Mouse (Mus musculus) embryonic facial prominence, embryonic 14.5 days (tissue): Measurements from ENCODE around the gene Dedd2. TPM values are rescaled to one million over a fixed set of nuclear protein-coding genes. Genes with fewer than 3 reads are reported as not detected.

Source experiments
- ATAC-seq: fragments of 200-750 bp; cut with Nextera tagmentation; 2 replicates; pipeline ENCODE4 v1.8.0; 2017; ENCODE audit warnings: low read depth, moderate number of reproducible peaks, moderate TSS enrichment
- DNase-seq: peaks from one replicate; pipeline ENCODE4 v3.0.0-alpha.2; 2015; ENCODE audit warnings: low spot score
- H3K27ac ChIP-seq: fragments of 300-500 bp; sonication (generic); replicated peaks from 2 replicates; pipeline ENCODE4 v1.5.1; 2014; ENCODE audit warnings: low read depth, mild to moderate bottlenecking, low read length, moderate library complexity
- H3K27me3 ChIP-seq: fragments of 300-500 bp; sonication (generic); replicated peaks from 2 replicates; pipeline ENCODE4 v1.6.1; 2014; ENCODE audit warnings: low read length; ENCODE audit not compliant: control insufficient read depth, insufficient read depth
- H3K36me3 ChIP-seq: fragments of 300-500 bp; sonication (generic); 2 replicates; pipeline ENCODE4 v1.6.1; 2014; ENCODE audit warnings: low read length, mixed read lengths; ENCODE audit not compliant: control insufficient read depth, insufficient read depth
- H3K4me1 ChIP-seq: fragments of 300-500 bp; sonication (generic); 2 replicates; pipeline ENCODE4 v1.6.1; 2014; ENCODE audit warnings: antibody characterized with exemption, low read length; ENCODE audit not compliant: control insufficient read depth, insufficient read depth
- H3K4me2 ChIP-seq: fragments of 300-500 bp; sonication (generic); 2 replicates; pipeline ENCODE4 v1.6.1; 2014; ENCODE audit warnings: low read depth, mild to moderate bottlenecking, low read length, moderate library complexity, mixed read lengths
- H3K4me3 ChIP-seq: fragments of 300-500 bp; sonication (generic); 2 replicates; pipeline ENCODE4 v1.5.1; 2014; ENCODE audit warnings: low read depth, mild to moderate bottlenecking, low read length
- H3K9ac ChIP-seq: fragments of 300-500 bp; sonication (generic); 2 replicates; pipeline ENCODE4 v1.6.1; 2014; ENCODE audit warnings: low read depth, mild to moderate bottlenecking, low read length, moderate library complexity, mixed read lengths
- H3K9me3 ChIP-seq: fragments of 300-500 bp; sonication (generic); 2 replicates; pipeline ENCODE4 v1.6.1; 2016; ENCODE audit warnings: low read length; ENCODE audit not compliant: control insufficient read depth
- WGBS: fragments of 180-500 bp; shearing (Covaris S2); extraction: QIAGEN DNeasy Blood & Tissue Kit; methylation state at CpG from one replicate; pipeline ENCODE4 v1.1.7; 2014; 5-methylcytosine and 5-hydroxymethylcytosine counted together
- polyA plus RNA-seq: library from polyadenylated mRNA; unstranded; fragments of >200 nt; fragmentation: Nextera tagmentation; extraction: Ambion mirVana; gene quantifications from 2 replicates; pipeline ENCODE4 v1.2.1, GENCODE M21; 2014

Gene Dedd2
- polyA plus RNA-seq, 1 experiment from 2014 or later = 9.4 TPM

DNA sequence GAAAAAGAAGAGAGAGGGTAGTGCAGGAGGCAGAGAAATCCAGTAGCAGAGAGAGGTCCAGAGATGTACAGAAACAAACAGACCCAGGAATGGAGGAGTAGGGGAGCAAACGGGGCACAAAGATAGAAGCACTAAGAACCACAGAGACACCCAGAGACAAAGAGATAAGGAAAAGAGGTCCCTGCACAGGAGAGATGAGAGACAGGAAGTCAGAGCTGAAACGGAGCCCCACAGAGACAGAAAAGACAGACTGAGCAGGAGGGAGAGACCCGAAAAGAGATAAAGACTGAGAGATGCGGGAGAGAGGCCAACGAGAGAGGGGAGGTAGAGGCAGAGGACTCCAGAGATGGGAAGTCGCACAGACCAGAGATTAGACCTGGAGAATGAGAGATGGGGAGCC, 39.9 kb downstream of the Dedd2 start:
- H3K9me3 ChIP-seq = no peaks in the 10 kb centered on the region
- ATAC-seq = no peak
- no peak for DNase-seq
- no peak overlapping the region for H3K4me3 ChIP-seq
- 3% methylated on average over 6 of the region's 6 CpGs for WGBS
- peaks cover 82% of the 10 kb centered on the region for H3K27me3 ChIP-seq
- no peak overlapping the region for H3K9ac ChIP-seq
- peaks cover 5% of the 10 kb centered on the region; the same call in 1 of the 2 replicates for H3K4me1 ChIP-seq
- no peaks in the 10 kb centered on the region for H3K36me3 ChIP-seq
- no peak overlapping the region for H3K27ac ChIP-seq
- H3K4me2 ChIP-seq = no peak overlapping the region

DNA sequence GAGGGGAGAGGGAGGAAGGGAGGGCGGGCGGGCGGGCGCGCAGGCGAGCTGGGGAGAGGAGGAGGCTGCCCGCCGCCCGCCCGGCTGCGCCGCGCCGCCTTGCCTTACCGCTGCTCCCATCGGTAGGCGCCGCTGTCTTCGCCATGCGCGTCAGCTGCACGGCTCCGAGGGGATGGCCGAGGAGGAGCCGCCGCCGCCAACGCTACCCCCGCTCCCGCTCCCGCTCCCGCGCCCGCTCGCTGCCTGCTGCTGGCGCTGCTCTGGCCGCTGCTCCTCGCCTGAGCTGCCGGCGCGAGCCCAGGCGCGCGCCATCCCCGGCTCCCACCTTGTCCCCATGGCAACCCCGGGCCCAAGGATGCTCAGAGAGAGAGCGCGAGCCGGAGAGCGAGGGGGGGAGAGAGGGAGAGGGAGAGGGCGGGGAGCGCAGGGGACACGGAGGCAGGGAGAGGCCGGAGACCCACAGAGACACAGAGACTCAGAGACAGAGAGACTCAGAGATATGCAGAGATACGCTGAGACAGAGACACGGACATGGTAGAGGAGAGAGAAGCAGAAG, 40.7 kb downstream of the Dedd2 start, which contains the start of gene Pou2f2:
Gene Pou2f2, minus strand, starts transcription at position 121 of the 556 bp plus-strand sequence.
- peak within 1 kb of the TSS; percentile 49 for H3K4me3 ChIP-seq
- ATAC-seq (peak; percentile 95), DNase-seq (peak; percentile 89)
- H3K36me3 ChIP-seq = no peaks in the 10 kb centered on the region
- no peak within 1 kb of the TSS for H3K27ac ChIP-seq
- no peaks in the 10 kb centered on the region for H3K9me3 ChIP-seq
- peaks cover 84% of the 10 kb centered on the region for H3K27me3 ChIP-seq
- peak within 1 kb of the TSS; percentile 56 for H3K9ac ChIP-seq
- WGBS = under 1% methylated on average over 23 of the region's 56 CpGs
- peaks cover 5% of the 10 kb centered on the region; the same call in 1 of the 2 replicates for H3K4me1 ChIP-seq
- H3K4me2 ChIP-seq = peak within 1 kb of the TSS; percentile 87

- peak overlapping the region; percentile 87 for H3K4me2 ChIP-seq
- 2% methylated on average over 52 of the region's 56 CpGs for WGBS
- no peaks in the 10 kb centered on the region for H3K9me3 ChIP-seq
- H3K4me3 ChIP-seq = peak overlapping the region; percentile 49
- peaks cover 80% of the 10 kb centered on the region for H3K27me3 ChIP-seq
- ATAC-seq = peak; percentile 78
- H3K27ac ChIP-seq = no peak overlapping the region
- no peak for DNase-seq
- H3K36me3 ChIP-seq = no peaks in the 10 kb centered on the region
- peaks cover 5% of the 10 kb centered on the region; the same call in 1 of the 2 replicates for H3K4me1 ChIP-seq
- H3K9ac ChIP-seq = peak overlapping the region; percentile 56
Measured at GRCm38 (mm10) chr7:25178787-25179605, 41.4 kb downstream of the Dedd2 start.

DNA sequence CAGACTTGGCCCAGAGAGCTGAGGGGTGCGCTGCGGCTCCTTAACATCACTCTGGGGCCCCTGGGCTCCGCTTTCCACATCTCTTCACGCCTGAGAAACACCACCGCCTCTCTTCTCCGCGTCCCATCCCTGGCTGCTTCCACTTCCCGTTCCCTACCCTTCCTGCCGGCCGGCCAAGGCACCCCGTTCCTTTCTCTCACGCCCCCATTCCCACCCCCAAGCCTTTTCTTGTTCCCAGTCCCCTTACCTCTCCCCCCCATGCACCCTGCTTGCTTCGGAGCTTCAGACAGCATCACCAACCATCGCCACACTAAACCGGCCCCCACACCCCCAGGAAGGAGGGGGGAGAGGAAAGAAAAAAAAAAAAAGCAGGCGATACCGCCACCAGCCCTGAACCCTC, 42.1 kb downstream of the Dedd2 start:
- H3K9me3 ChIP-seq = no peaks in the 10 kb centered on the region
- H3K4me2 ChIP-seq = peak overlapping the region; percentile 87
- peaks cover 75% of the 10 kb centered on the region for H3K27me3 ChIP-seq
- no peaks in the 10 kb centered on the region for H3K36me3 ChIP-seq
- no peak for ATAC-seq
- 0% methylated on average over 15 of the region's 17 CpGs for WGBS
- H3K9ac ChIP-seq = peak overlapping the region; percentile 56; the same call in 1 of the 2 replicates
- no peak overlapping the region for H3K27ac ChIP-seq
- H3K4me3 ChIP-seq = peak overlapping the region; percentile 49
- no peak for DNase-seq
- peaks cover 5% of the 10 kb centered on the region; the same call in 1 of the 2 replicates for H3K4me1 ChIP-seq

DNA sequence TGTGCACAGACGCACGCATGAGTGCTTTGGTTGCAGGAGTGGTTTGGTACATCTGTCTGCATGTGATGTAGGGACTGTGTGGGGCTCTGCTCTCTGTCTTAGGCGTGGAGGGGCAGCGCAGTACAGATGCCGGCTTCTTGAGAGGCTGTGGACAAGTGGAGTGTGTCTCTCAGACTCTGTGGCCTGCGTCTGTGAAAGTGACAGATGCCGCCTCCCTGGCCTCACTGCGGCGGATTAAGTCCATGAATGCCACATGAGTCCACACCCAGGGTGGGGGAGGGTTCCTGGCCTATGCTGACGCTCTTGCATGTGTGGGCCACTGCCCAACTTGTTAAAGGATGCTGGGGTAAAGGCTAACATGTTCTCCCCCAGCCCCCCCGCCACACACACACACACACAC, 46.1 kb downstream of the Dedd2 start:
- peaks cover 5% of the 10 kb centered on the region; the same call in 1 of the 2 replicates for H3K4me1 ChIP-seq
- no peak overlapping the region for H3K27ac ChIP-seq
- ATAC-seq (no peak; the same call in 1 of the 2 replicates), DNase-seq (peak; percentile 39)
- peaks cover 37% of the 10 kb centered on the region for H3K27me3 ChIP-seq
- H3K36me3 ChIP-seq = no peaks in the 10 kb centered on the region
- no peaks in the 10 kb centered on the region for H3K9me3 ChIP-seq
- H3K9ac ChIP-seq = no peak overlapping the region
- H3K4me3 ChIP-seq = no peak overlapping the region
- no peak overlapping the region for H3K4me2 ChIP-seq
- 49% methylated on average over 10 of the region's 11 CpGs for WGBS

- Histone ChIP-seq H3K4me1 (no peaks in the 10 kb centered on the region), H3K4me3 (no peak overlapping the region), H3K9ac (no peak overlapping the region), H3K36me3 (no peaks in the 10 kb centered on the region), H3K4me2 (no peak overlapping the region), H3K9me3 (no peaks in the 10 kb centered on the region), H3K27me3 (peaks cover 20% of the 10 kb centered on the region), H3K27ac (no peak overlapping the region)
- ATAC-seq (no peak), DNase-seq (no peak)
- WGBS = 21% methylated on average over 5 of the region's 5 CpGs
Measured at GRCm38 (mm10) chr7:25172669-25173068, 47.7 kb downstream of the Dedd2 start.

DNA sequence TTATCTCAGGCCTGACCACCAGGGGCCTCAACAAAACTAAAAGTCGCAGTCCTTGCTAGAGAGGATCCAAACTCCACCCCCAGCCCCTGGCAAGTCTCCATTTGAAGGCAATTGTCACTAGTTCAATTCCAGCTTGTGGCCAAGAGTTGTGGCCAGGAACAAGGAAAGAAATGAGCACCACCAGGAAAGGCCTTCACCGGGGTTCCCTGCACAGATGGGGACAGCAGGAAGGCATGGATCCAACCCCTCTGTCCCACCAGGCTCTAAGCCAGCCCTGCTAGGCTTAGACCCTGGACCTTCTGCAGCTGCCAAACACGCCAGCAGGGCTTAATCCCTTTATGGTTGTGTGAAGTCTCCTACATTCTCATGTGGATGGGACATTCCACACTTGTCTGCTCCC, 49.8 kb downstream of the Dedd2 start:
- H3K4me3 ChIP-seq = no peak overlapping the region
- no peaks in the 10 kb centered on the region for H3K36me3 ChIP-seq
- no peak overlapping the region for H3K9ac ChIP-seq
- DNase-seq (no peak), ATAC-seq (no peak)
- H3K27me3 ChIP-seq = 0 out of 2 replicates have a peak, but pooled peaks cover 2% of the 10 kb centered on the region
- H3K27ac ChIP-seq = no peak overlapping the region
- H3K4me2 ChIP-seq = no peak overlapping the region
- H3K9me3 ChIP-seq = no peaks in the 10 kb centered on the region
- 33% methylated on average over 3 of the region's 3 CpGs for WGBS
- no peaks in the 10 kb centered on the region for H3K4me1 ChIP-seq

DNA sequence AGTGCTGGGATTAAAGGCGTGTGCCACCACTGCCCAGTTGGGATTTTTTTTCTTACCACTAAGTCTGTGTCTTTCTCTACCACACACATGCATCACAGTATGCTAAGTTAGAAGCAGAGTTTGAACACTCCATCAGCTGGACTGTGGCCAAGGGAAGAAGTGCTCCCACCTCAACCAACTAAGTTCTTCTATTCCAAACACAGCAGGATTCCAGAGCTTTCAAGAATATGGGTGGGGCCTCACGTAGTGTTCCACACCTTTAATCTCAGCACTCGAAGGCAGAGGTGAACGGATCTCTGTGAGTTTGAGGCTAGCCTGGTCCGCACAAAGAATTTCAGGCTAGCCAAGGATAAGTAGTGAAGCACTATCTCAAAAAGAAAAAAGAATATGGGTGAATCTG, 54.3 kb downstream of the Dedd2 start:
- Histone ChIP-seq H3K36me3 (no peaks in the 10 kb centered on the region), H3K9me3 (no peaks in the 10 kb centered on the region), H3K4me2 (no peak overlapping the region), H3K27ac (no peak overlapping the region), H3K4me3 (no peak overlapping the region), H3K9ac (no peak overlapping the region), H3K27me3 (no peaks in the 10 kb centered on the region), H3K4me1 (no peaks in the 10 kb centered on the region)
- no peak for ATAC-seq
- 77% methylated on average over 5 of the region's 5 CpGs for whole genome bisulfite sequencing
- DNase-seq = no peak
